In the genomic region with DNA sequence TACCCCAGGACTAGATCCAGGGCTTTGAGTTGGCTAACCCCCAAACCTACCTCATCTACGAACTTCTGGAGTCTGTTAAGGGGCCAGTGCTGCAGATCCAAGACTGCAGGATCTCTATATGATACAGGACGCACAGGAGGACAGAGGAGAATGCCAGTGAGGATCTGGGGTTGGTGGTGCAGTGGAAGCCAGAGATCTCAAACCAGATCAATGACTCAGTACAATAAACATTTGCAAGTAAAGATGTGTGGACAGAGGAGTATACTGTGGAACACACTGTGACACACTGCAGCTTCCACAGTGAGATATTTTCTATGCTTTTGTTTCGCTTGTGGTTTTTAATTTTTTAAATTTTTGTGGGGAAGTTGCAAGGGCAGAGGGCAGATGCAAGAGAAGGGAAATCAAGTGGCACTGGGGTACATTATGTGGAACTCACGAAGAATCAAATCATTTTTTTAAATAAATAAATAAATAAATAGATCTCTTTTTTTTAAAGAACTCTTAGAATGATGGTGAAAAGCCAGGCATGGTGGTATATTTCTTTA, we compare ENCODE assay signal across 26 mouse cellular contexts.
"Had no signal": no experiment of that assay in that cellular context is flagged by ENCODE, and none has a peak within 500 bp of the region (broad histone marks: within the 10 kb centered on the region; RNA-seq: fewer than 3 reads in every experiment).

No protein-coding gene starts in this region.

- H3K9me3 ChIP-seq: heart, embryonic 10.5 days; heart, embryonic 12.5 days; hindbrain, embryonic 10.5 days; hindbrain, embryonic 13.5 days; hindbrain, embryonic 15.5 days; kidney, embryonic 15.5 days; limb, embryonic 10.5 days; limb, embryonic 12.5 days; liver, embryonic 13.5 days had no signal

- ATAC-seq: hindbrain, postnatal 0 days; intestine, embryonic 16.5 days had no signal

- H3K4me3 ChIP-seq: gastrocnemius, adult 2 months; heart, embryonic 10.5 days; heart, embryonic 12.5 days; hindbrain, embryonic 10.5 days; hindbrain, embryonic 13.5 days; hindbrain, embryonic 15.5 days; kidney, embryonic 15.5 days; left cerebral cortex, adult 2 months; limb, embryonic 10.5 days; limb, embryonic 12.5 days; liver, embryonic 13.5 days had no signal

- DNase-seq: gastrocnemius, adult 2 months; gastrocnemius, postnatal 10 days; gastrocnemius, postnatal 25 days; heart, adult 18-20 months; heart, postnatal 10 days; heart, postnatal 4 days; kidney, adult 11 months; kidney, adult 2 months; kidney, adult 9 months; kidney, postnatal 14 days; kidney, postnatal 36 days; liver; liver, embryonic 13.5 days had no signal

- H3K36me3 ChIP-seq: heart, embryonic 10.5 days; heart, embryonic 12.5 days; hindbrain, embryonic 10.5 days; hindbrain, embryonic 13.5 days; hindbrain, embryonic 15.5 days; kidney, embryonic 15.5 days; limb, embryonic 10.5 days; limb, embryonic 12.5 days; liver, embryonic 13.5 days had no signal

- H3K4me1 ChIP-seq: heart, embryonic 10.5 days; heart, embryonic 12.5 days; hindbrain, embryonic 10.5 days; hindbrain, embryonic 13.5 days; hindbrain, embryonic 15.5 days; kidney, embryonic 15.5 days; limb, embryonic 10.5 days; limb, embryonic 12.5 days; liver, embryonic 13.5 days had no signal

- H3K9ac ChIP-seq: heart, embryonic 12.5 days; hindbrain, embryonic 13.5 days; hindbrain, embryonic 15.5 days; kidney, embryonic 15.5 days; limb, embryonic 12.5 days; liver, embryonic 13.5 days had no signal

- H3K4me2 ChIP-seq: heart, embryonic 12.5 days; hindbrain, embryonic 13.5 days; hindbrain, embryonic 15.5 days; kidney, embryonic 15.5 days; limb, embryonic 12.5 days; liver, embryonic 11.5 days; liver, embryonic 13.5 days had no signal

- H3K27me3 ChIP-seq: heart, embryonic 12.5 days; hindbrain, embryonic 13.5 days; hindbrain, embryonic 15.5 days; kidney, embryonic 15.5 days; limb, embryonic 12.5 days; liver, embryonic 13.5 days had no signal

- H3K27ac ChIP-seq: gastrocnemius, adult 2 months; heart, embryonic 10.5 days; hindbrain, embryonic 10.5 days; hindbrain, embryonic 13.5 days; hindbrain, embryonic 15.5 days; hindbrain, postnatal 0 days; kidney, embryonic 15.5 days; kidney, postnatal 0 days; left cerebral cortex, adult 2 months; limb, embryonic 10.5 days; limb, embryonic 12.5 days; liver, embryonic 13.5 days had no signal
